Mouse (Mus musculus): ENCODE measurements around the gene Pla2g6. TPM values are rescaled to one million over a fixed set of nuclear protein-coding genes. Genes with fewer than 3 reads are reported as not detected.

Pla2g6 gene
- polyA plus RNA-seq, 1 experiment from 2014 or later, result 37.1 TPM

GRCm38 (mm10) chr15:79360371-79360770 is 32.2 kb upstream of the Pla2g6 start:
- no peak for ATAC-seq (replicated peaks)
- peaks cover 15% of the 10 kb centered on the region for H3K36me3 ChIP-seq (replicated peaks)
- H3K9me3 ChIP-seq, result no peaks in the 10 kb centered on the region
- 74% methylated on average over 7 of the region's 7 CpGs for WGBS
- H3K9ac ChIP-seq, result no peak overlapping the region
- H3K27ac ChIP-seq, result no peak overlapping the region
- no peak overlapping the region for H3K4me2 ChIP-seq
- no peak overlapping the region for H3K4me3 ChIP-seq
- H3K4me1 ChIP-seq, result peaks cover 17% of the 10 kb centered on the region
- peaks cover 14% of the 10 kb centered on the region for H3K27me3 ChIP-seq (replicated peaks)

DNA sequence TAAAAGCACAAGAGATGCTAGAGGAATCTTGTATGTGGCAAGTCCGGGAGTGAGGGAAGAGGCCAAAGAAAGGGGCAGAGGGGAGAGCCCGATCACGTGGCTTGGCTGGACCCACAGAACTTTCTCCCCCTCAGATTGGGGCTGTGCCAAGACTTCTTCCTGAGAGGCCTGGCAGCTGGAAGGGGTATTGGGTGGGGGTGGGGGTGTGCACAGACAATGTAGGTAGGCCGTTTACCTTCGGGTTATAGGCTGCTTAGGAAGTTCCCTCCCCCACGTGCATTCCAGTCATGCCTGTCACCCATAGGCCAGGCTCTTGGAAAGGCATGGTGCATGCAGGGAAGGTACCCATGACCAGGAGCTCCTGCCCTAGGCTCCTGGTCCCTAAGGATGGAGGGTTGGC is 31.8 kb upstream of the Pla2g6 start:
- no peak overlapping the region for H3K27ac ChIP-seq
- 43% methylated on average over 6 of the region's 6 CpGs for WGBS
- peaks cover 17% of the 10 kb centered on the region for H3K4me1 ChIP-seq
- no peak overlapping the region for H3K4me2 ChIP-seq
- H3K36me3 ChIP-seq (replicated peaks), result peaks cover 11% of the 10 kb centered on the region; the same call in 1 of the 2 replicates
- ATAC-seq (replicated peaks), result no peak
- H3K27me3 ChIP-seq (replicated peaks), result peaks cover 14% of the 10 kb centered on the region
- H3K4me3 ChIP-seq, result no peak overlapping the region
- no peak overlapping the region for H3K9ac ChIP-seq
- no peaks in the 10 kb centered on the region for H3K9me3 ChIP-seq

DNA sequence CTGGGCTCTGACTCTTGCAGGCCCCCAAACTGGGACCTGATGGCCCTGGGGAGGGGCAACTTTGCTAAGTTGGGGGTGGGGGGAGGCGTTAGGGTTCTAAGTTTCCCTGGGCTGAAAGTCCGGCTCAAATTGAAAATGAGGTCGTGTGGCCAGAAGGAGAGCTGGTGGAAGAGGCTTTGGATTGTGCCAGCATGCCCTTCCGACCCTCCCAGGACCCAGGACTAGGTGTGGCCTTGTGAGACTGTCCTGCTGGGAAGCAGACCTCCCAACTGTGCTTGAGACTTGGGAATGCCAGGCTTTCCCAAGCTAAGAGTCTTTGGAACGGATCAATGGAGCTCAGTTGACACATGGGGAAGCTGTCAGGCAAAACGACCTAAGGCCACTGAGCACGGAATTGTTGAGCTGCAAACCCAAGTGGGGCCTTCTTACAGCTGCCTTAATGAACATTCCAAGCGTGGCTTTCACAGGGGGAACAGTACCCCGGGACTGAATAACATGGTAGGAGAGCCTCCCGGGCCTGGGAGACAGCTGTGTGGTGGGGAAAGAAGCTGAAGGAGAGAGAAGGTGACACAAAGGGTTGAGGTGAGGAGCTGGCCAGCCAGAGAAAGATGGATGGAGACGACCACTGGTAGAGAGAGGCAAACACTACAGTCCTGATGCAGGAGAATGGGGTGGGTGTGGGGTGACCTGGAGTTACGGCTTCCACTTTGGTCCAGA is 29.9 kb upstream of the Pla2g6 start:
- WGBS, result 37% methylated on average over 12 of the region's 12 CpGs
- peaks cover 14% of the 10 kb centered on the region for H3K27me3 ChIP-seq (replicated peaks)
- H3K9me3 ChIP-seq, result no peaks in the 10 kb centered on the region
- H3K4me3 ChIP-seq, result peak overlapping the region; percentile 47
- H3K9ac ChIP-seq, result no peak overlapping the region
- ATAC-seq (replicated peaks), result no peak
- H3K4me2 ChIP-seq, result peak overlapping the region; percentile 95
- H3K27ac ChIP-seq, result no peak overlapping the region
- H3K36me3 ChIP-seq (replicated peaks), result peaks cover 9% of the 10 kb centered on the region; the same call in 1 of the 2 replicates
- H3K4me1 ChIP-seq, result peaks cover 17% of the 10 kb centered on the region

- Histone ChIP-seq H3K4me3 (peak overlapping the region; percentile 47), H3K9me3 (no peaks in the 10 kb centered on the region), H3K9ac (peak overlapping the region; percentile 45), H3K36me3 (replicated peaks) (peaks cover 5% of the 10 kb centered on the region; the same call in 1 of the 2 replicates), H3K4me1 (peaks cover 17% of the 10 kb centered on the region), H3K4me2 (peak overlapping the region; percentile 95), H3K27ac (no peak overlapping the region), H3K27me3 (replicated peaks) (peaks cover 14% of the 10 kb centered on the region)
- under 1% methylated on average over 73 of the region's 77 CpGs for WGBS
- peak; percentile 69 for ATAC-seq (replicated peaks)
Measured at GRCm38 (mm10) chr15:79357036-79357911, 29.1 kb upstream of the Pla2g6 start.

GRCm38 (mm10) chr15:79356481-79356880 is 28.3 kb upstream of the Pla2g6 start:
- no peak for ATAC-seq (replicated peaks)
- no peaks in the 10 kb centered on the region for H3K9me3 ChIP-seq
- no peak overlapping the region for H3K27ac ChIP-seq
- H3K4me2 ChIP-seq, result peak overlapping the region; percentile 95; the same call in 1 of the 2 replicates
- H3K4me3 ChIP-seq, result peak overlapping the region; percentile 47; the same call in 1 of the 2 replicates
- peaks cover 14% of the 10 kb centered on the region for H3K27me3 ChIP-seq (replicated peaks)
- H3K4me1 ChIP-seq, result peaks cover 17% of the 10 kb centered on the region
- no peak overlapping the region; the same call in 1 of the 2 replicates for H3K9ac ChIP-seq
- no peaks in the 10 kb centered on the region; the same call in 1 of the 2 replicates for H3K36me3 ChIP-seq (replicated peaks)
- 87% methylated on average over 8 of the region's 8 CpGs for WGBS

DNA sequence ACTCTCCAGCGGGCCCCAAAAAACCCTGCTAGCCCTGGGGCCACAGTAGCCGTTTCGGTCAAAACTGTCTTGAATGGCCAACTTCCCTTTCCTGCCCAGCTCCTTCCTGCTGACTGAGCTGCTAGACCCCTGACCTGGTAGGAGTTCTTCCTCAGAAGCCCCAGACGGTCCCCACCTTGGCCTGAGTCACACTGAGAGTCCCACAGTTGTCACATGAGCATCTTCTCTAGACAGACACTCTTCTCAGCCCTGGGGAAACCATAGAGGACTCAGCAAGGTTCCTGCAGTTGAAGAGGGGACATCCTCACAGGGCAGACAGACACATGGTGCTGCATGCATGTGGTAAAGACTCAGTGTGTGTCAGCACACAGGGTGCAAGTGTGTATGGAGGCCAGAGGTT is 26.4 kb upstream of the Pla2g6 start:
- Histone ChIP-seq H3K36me3 (replicated peaks) (no peaks in the 10 kb centered on the region), H3K4me2 (no peak overlapping the region), H3K4me3 (no peak overlapping the region), H3K9ac (no peak overlapping the region), H3K27me3 (replicated peaks) (peaks cover 17% of the 10 kb centered on the region), H3K27ac (no peak overlapping the region), H3K9me3 (no peaks in the 10 kb centered on the region), H3K4me1 (peaks cover 17% of the 10 kb centered on the region)
- ATAC-seq (replicated peaks), result no peak
- 78% methylated on average over 4 of the region's 4 CpGs for whole genome bisulfite sequencing

DNA sequence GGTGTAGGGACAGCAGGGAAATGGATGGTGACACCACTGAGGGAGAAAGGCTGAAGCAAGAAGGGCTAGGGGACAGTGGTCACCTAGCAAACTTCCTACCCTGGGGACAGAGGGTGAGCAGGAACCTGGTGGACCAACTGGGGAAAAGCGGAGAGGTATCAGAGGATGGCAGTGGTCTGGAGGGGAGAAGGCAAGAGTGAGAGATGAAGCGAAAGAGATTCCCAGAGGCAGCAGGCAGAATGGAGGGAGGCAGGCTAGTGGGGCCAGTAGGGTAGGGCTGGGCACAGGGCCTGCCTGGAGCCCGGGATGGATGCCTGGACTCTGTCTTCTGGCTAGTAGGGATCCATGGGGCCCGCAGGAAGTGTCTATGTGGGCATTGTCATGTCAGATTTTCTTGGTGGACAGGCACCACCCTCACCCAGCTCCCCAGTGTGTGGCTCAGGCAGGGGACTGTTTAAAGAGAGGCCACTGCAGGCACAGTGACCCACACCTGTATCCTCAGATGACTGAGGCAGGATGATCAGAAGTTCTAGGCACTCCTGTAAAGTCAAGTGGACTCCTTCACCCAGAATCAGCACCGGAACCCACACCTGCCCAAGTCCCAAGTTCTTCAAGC is 25.6 kb upstream of the Pla2g6 start:
- H3K9me3 ChIP-seq, result no peaks in the 10 kb centered on the region
- peaks cover 17% of the 10 kb centered on the region for H3K4me1 ChIP-seq
- H3K27me3 ChIP-seq (replicated peaks), result peaks cover 22% of the 10 kb centered on the region
- no peak overlapping the region for H3K9ac ChIP-seq
- H3K27ac ChIP-seq, result no peak overlapping the region
- WGBS, result 86% methylated on average over 5 of the region's 5 CpGs
- H3K36me3 ChIP-seq (replicated peaks), result no peaks in the 10 kb centered on the region
- no peak overlapping the region for H3K4me2 ChIP-seq
- no peak for ATAC-seq (replicated peaks)
- H3K4me3 ChIP-seq, result no peak overlapping the region

GRCm38 (mm10) chr15:79352479-79352878 is 24.3 kb upstream of the Pla2g6 start:
- Histone ChIP-seq H3K4me2 (no peak overlapping the region), H3K9ac (no peak overlapping the region), H3K27ac (no peak overlapping the region), H3K9me3 (no peaks in the 10 kb centered on the region), H3K4me3 (no peak overlapping the region), H3K4me1 (peaks cover 20% of the 10 kb centered on the region), H3K27me3 (replicated peaks) (peaks cover 23% of the 10 kb centered on the region), H3K36me3 (replicated peaks) (no peaks in the 10 kb centered on the region)
- ATAC-seq (replicated peaks), result no peak
- WGBS, result 85% methylated on average over 6 of the region's 6 CpGs

DNA sequence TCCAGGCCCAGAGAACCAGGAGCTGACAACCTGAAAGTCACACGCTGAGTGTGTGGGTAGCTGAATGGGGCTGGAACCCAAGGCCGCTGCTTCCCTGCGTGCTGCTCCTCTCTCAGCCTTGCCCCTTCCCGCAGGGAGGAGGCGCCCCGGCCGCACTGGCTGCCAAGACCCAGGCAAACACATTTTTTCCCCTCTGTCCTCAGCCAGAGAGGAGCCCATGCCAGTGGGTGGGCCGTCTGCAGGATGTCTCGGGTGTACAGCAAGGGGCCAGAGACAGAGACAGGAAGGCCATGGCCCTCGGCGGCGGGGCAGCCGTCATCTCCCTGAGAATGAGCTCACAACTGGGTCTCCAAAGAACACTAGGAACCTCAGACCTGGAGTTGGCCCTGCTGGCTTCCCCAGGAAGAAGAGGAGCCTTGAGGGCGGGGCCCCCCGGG is 23.2 kb upstream of the Pla2g6 start:
- Histone ChIP-seq H3K4me2 (no peak overlapping the region), H3K9ac (no peak overlapping the region), H3K4me3 (no peak overlapping the region), H3K36me3 (replicated peaks) (no peaks in the 10 kb centered on the region), H3K9me3 (no peaks in the 10 kb centered on the region), H3K27me3 (replicated peaks) (peaks cover 18% of the 10 kb centered on the region), H3K4me1 (peaks cover 9% of the 10 kb centered on the region), H3K27ac (no peak overlapping the region)
- 33% methylated on average over 15 of the region's 15 CpGs for whole genome bisulfite sequencing
- ATAC-seq (replicated peaks), result no peak

DNA sequence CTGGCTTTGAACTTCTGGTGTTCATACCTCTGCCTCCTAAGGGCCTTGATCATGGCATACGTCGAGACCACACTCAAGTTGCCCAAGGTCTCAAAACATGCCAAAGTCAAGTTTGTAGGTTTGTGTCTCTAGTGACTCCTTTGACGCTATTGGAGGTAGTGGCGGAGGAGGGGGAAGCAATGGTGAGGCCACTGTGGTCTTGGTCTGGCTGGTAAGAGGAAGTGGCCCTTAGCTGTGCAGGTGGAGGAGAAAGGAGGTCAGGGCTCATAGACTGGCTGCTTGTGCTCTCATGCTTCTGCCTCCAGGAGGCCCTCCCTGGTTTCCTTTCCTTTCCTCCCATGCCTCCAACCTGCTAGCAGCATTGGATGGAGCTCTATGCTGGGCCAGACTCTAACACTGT is 22.7 kb upstream of the Pla2g6 start:
- Histone ChIP-seq H3K4me1 (peaks cover 8% of the 10 kb centered on the region), H3K9ac (no peak overlapping the region), H3K27me3 (replicated peaks) (peaks cover 18% of the 10 kb centered on the region), H3K4me2 (no peak overlapping the region), H3K27ac (no peak overlapping the region), H3K4me3 (no peak overlapping the region), H3K9me3 (no peaks in the 10 kb centered on the region), H3K36me3 (replicated peaks) (no peaks in the 10 kb centered on the region)
- WGBS, result 93% methylated on average over 4 of the region's 4 CpGs
- no peak for ATAC-seq (replicated peaks)

- WGBS, result 73% methylated on average over 8 of the region's 8 CpGs
Measured at GRCm38 (mm10) chr15:79348651-79349050, 20.5 kb upstream of the Pla2g6 start.

More at GRCm38 (mm10) chr15:79348651-79349050, 20.5 kb upstream of the Pla2g6 start:
- H3K27me3 ChIP-seq (replicated peaks), result peaks cover 15% of the 10 kb centered on the region; the same call in 1 of the 2 replicates
- peaks cover 8% of the 10 kb centered on the region for H3K4me1 ChIP-seq
- H3K9ac ChIP-seq, result no peak overlapping the region
- ATAC-seq (replicated peaks), result 0 out of 2 replicates have a peak, but pooled peaks have one; percentile 14
- H3K36me3 ChIP-seq (replicated peaks), result no peaks in the 10 kb centered on the region
- H3K27ac ChIP-seq, result no peak overlapping the region
- H3K4me3 ChIP-seq, result peak overlapping the region; percentile 61; the same call in 1 of the 2 replicates
- peak overlapping the region; percentile 96 for H3K4me2 ChIP-seq
- H3K9me3 ChIP-seq, result no peaks in the 10 kb centered on the region
